Mouse (Mus musculus) MEL (cell line): ENCODE data around the gene Rcan2. TPM values are rescaled to one million over a fixed set of nuclear protein-coding genes. Genes with fewer than 3 reads are reported as not detected.

Experiments used
- DNase-seq: peaks from one replicate; pipeline ENCODE4 v3.0.0; 2011; ENCODE audit warnings: low read depth, low spot score
- H3K27ac ChIP-seq: 2 replicates; pipeline ENCODE4 v1.5.1; 2012; ENCODE audit warnings: low read depth, mild to moderate bottlenecking, control low read depth, low read length, moderate library complexity; ENCODE audit not compliant: control insufficient read depth
- H3K27me3 ChIP-seq, 2 experiments: fragments of 150-350 bp in 1 of 2; sonication (generic) in 1 of 2; 2 replicates each; pipeline ENCODE4 v1.6.1; 2012; ENCODE audit warnings: low read length in 2 of 2, mild to moderate bottlenecking in 2 of 2, improper control_type of control experiment in 1 of 2, moderate library complexity in 1 of 2; ENCODE audit not compliant: insufficient read depth in 2 of 2, control insufficient read depth in 1 of 2
- H3K36me3 ChIP-seq, 2 experiments: 2 replicates each; pipeline ENCODE4 v1.6.1; 2012 to 2014; ENCODE audit warnings: low read length in 2 of 2, improper control_type of control experiment in 1 of 2, inconsistent platforms in 1 of 2, mild to moderate bottlenecking in 1 of 2; ENCODE audit not compliant: insufficient read depth in 2 of 2, control insufficient read depth in 1 of 2
- H3K4me1 ChIP-seq, 2 experiments: fragments of 150-350 bp in 1 of 2; sonication (generic) in 1 of 2; 2 replicates each; pipeline ENCODE4 v1.6.1; 2012; ENCODE audit warnings: low read length in 2 of 2, improper control_type of control experiment in 1 of 2, mild to moderate bottlenecking in 1 of 2; ENCODE audit not compliant: insufficient read depth in 2 of 2, control insufficient read depth in 1 of 2
- H3K4me3 ChIP-seq, 2 experiments: fragments of 150-350 bp in 1 of 2; sonication (generic) in 1 of 2; 2 replicates each; pipeline ENCODE4 v1.5.1; 2012; ENCODE audit warnings: low read depth in 2 of 2, low read length in 2 of 2, mild to moderate bottlenecking in 2 of 2, moderate library complexity in 2 of 2, control low read depth in 1 of 2, improper control_type of control experiment in 1 of 2; ENCODE audit not compliant: control insufficient read depth in 1 of 2, insufficient read depth in 1 of 2
- H3K79me2 ChIP-seq: 2 replicates; pipeline ENCODE4 v1.6.1; 2012; ENCODE audit warnings: mild to moderate bottlenecking, low read length, moderate library complexity; ENCODE audit not compliant: control insufficient read depth, poor library complexity, insufficient read depth
- H3K9ac ChIP-seq: 2 replicates; pipeline ENCODE4 v1.6.1; 2012; ENCODE audit warnings: low read depth, mild to moderate bottlenecking, control low read depth, low read length, moderate library complexity; ENCODE audit not compliant: control insufficient read depth, poor library complexity, severe bottlenecking
- H3K9me3 ChIP-seq: fragments of 150-350 bp; sonication (generic); replicated peaks from 2 replicates; pipeline ENCODE4 v1.6.1; 2012; ENCODE audit warnings: mild to moderate bottlenecking, low read length, improper control_type of control experiment, moderate library complexity; ENCODE audit not compliant: insufficient read depth
- CHD1 ChIP-seq: IDR thresholded peaks from 2 replicates; pipeline ENCODE4 v1.6.1; 2012; ENCODE audit warnings: low read depth, mild to moderate bottlenecking, inconsistent platforms, low read length, improper control_type of control experiment
- CHD2 ChIP-seq: IDR thresholded peaks from 2 replicates; pipeline ENCODE4 v1.6.1; 2011; ENCODE audit warnings: low read length, improper control_type of control experiment
- CTCF ChIP-seq, 3 experiments: IDR thresholded peaks in 2 of 3; conservative IDR thresholded peaks in 1 of 3; 2 replicates each; pipeline ENCODE4 v1.5.1; 2011 to 2012; ENCODE audit warnings: low read length in 3 of 3, low read depth in 2 of 3, mild to moderate bottlenecking in 2 of 3, improper control_type of control experiment in 1 of 3, inconsistent platforms in 1 of 3, mixed read lengths in 1 of 3, moderate library complexity in 1 of 3; ENCODE audit not compliant: control insufficient read depth in 1 of 3, insufficient read depth in 1 of 3, poor library complexity in 1 of 3, severe bottlenecking in 1 of 3
- ELF1 ChIP-seq: IDR thresholded peaks from 2 replicates; pipeline ENCODE4 v1.6.1; 2014; ENCODE audit warnings: low read depth, mild to moderate bottlenecking, inconsistent platforms, low read length, improper control_type of control experiment, moderate library complexity
- EP300 ChIP-seq, 2 experiments: IDR thresholded peaks; 2 replicates each; pipeline ENCODE4 v1.6.1; 2011; ENCODE audit warnings: improper control_type of control experiment in 2 of 2, low read length in 2 of 2, low read depth in 1 of 2, mild to moderate bottlenecking in 1 of 2
- ETS1 ChIP-seq: IDR thresholded peaks from 2 replicates; pipeline ENCODE4 v1.6.1; 2012; ENCODE audit warnings: low read depth, mild to moderate bottlenecking, inconsistent platforms, low read length, improper control_type of control experiment, moderate library complexity
- JUND ChIP-seq: IDR thresholded peaks from 2 replicates; pipeline ENCODE4 v1.6.1; 2011; ENCODE audit warnings: low read depth, mild to moderate bottlenecking, improper control_type of control experiment, low read length
- KAT2A ChIP-seq: conservative IDR thresholded peaks from 2 replicates; pipeline ENCODE4 v1.6.1; 2012; ENCODE audit warnings: low read depth, low read length, improper control_type of control experiment, inconsistent platforms
- MAX ChIP-seq: IDR thresholded peaks from 2 replicates; pipeline ENCODE4 v1.6.1; 2011; ENCODE audit warnings: low read length, improper control_type of control experiment
- MEF2A ChIP-seq: IDR thresholded peaks from 2 replicates; pipeline ENCODE4 v1.6.1; 2014; ENCODE audit warnings: low read depth, mild to moderate bottlenecking, inconsistent platforms, low read length, improper control_type of control experiment; ENCODE audit not compliant: poor library complexity, insufficient replicate concordance, severe bottlenecking; ENCODE audit errors: extremely low read depth
- MXI1 ChIP-seq: IDR thresholded peaks from 2 replicates; pipeline ENCODE4 v1.6.1; 2011; ENCODE audit warnings: mild to moderate bottlenecking, low read depth, low read length, improper control_type of control experiment
- MYB ChIP-seq: IDR thresholded peaks from 2 replicates; pipeline ENCODE4 v1.6.1; 2011; ENCODE audit warnings: mild to moderate bottlenecking, low read depth, low read length, improper control_type of control experiment
- MYC ChIP-seq: IDR thresholded peaks from 2 replicates; pipeline ENCODE4 v1.6.1; 2011; ENCODE audit warnings: low read depth, mild to moderate bottlenecking, low read length, improper control_type of control experiment, moderate library complexity
- NELFE ChIP-seq: IDR thresholded peaks from 2 replicates; pipeline ENCODE4 v1.6.1; 2011; ENCODE audit warnings: low read depth, low read length, improper control_type of control experiment
- NRF1 ChIP-seq: IDR thresholded peaks from 2 replicates; pipeline ENCODE4 v1.6.1; 2014; ENCODE audit warnings: low read depth, mild to moderate bottlenecking, inconsistent platforms, low read length, improper control_type of control experiment, moderate library complexity; ENCODE audit not compliant: poor library complexity, insufficient read depth, severe bottlenecking
- POLR2A ChIP-seq, 2 experiments: IDR thresholded peaks; 2 replicates each; pipeline ENCODE4 v1.6.1; 2011 to 2012; ENCODE audit warnings: low read length in 2 of 2, mild to moderate bottlenecking in 2 of 2, control low read depth in 1 of 2, improper control_type of control experiment in 1 of 2, low read depth in 1 of 2, moderate library complexity in 1 of 2; ENCODE audit not compliant: control insufficient read depth in 1 of 2, insufficient read depth in 1 of 2, poor library complexity in 1 of 2
- POLR2AphosphoS2 ChIP-seq: IDR thresholded peaks from 2 replicates; pipeline ENCODE4 v1.6.1; 2011; ENCODE audit warnings: low read length, improper control_type of control experiment
- RAD21 ChIP-seq: IDR thresholded peaks from 2 replicates; pipeline ENCODE4 v1.6.1; 2011; ENCODE audit warnings: mild to moderate bottlenecking, low read depth, low read length, improper control_type of control experiment
- RCOR1 ChIP-seq: IDR thresholded peaks from 2 replicates; pipeline ENCODE4 v1.6.1; 2012; ENCODE audit warnings: low read depth, mild to moderate bottlenecking, inconsistent platforms, low read length, improper control_type of control experiment
- SIN3A ChIP-seq: IDR thresholded peaks from 2 replicates; pipeline ENCODE4 v1.6.1; 2012; ENCODE audit warnings: low read length, improper control_type of control experiment, inconsistent platforms
- TAL1 ChIP-seq: IDR thresholded peaks from 2 replicates; pipeline ENCODE4 v1.6.1; 2012; ENCODE audit warnings: mild to moderate bottlenecking, inconsistent platforms, low read length, moderate library complexity, mixed read lengths
- TCF12 ChIP-seq: IDR thresholded peaks from 2 replicates; pipeline ENCODE4 v1.6.1; 2014; ENCODE audit warnings: low read depth, mild to moderate bottlenecking, inconsistent platforms, low read length, improper control_type of control experiment, moderate library complexity
- UBTF ChIP-seq: IDR thresholded peaks from 2 replicates; pipeline ENCODE4 v1.6.1; 2012; ENCODE audit warnings: low read depth, mild to moderate bottlenecking, inconsistent platforms, low read length, improper control_type of control experiment, moderate library complexity, borderline replicate concordance; ENCODE audit not compliant: insufficient read depth
- USF1 ChIP-seq: IDR thresholded peaks from 2 replicates; pipeline ENCODE4 v1.6.1; 2014; ENCODE audit warnings: low read depth, mild to moderate bottlenecking, inconsistent platforms, low read length, improper control_type of control experiment, moderate library complexity
- USF2 ChIP-seq, 2 experiments: IDR thresholded peaks; 2 replicates each; pipeline ENCODE4 v1.6.1; 2011 to 2012; ENCODE audit warnings: improper control_type of control experiment in 2 of 2, low read length in 2 of 2, borderline replicate concordance in 1 of 2, inconsistent platforms in 1 of 2, low read depth in 1 of 2, mild to moderate bottlenecking in 1 of 2; ENCODE audit not compliant: insufficient read depth in 1 of 2
- ZC3H11A ChIP-seq: IDR thresholded peaks from 2 replicates; pipeline ENCODE4 v1.6.1; 2012; ENCODE audit warnings: low read depth, mild to moderate bottlenecking, inconsistent platforms, low read length, improper control_type of control experiment
- ZKSCAN1 ChIP-seq: IDR thresholded peaks from 2 replicates; pipeline ENCODE4 v1.6.1; 2012; ENCODE audit warnings: low read depth, mild to moderate bottlenecking, inconsistent platforms, low read length, improper control_type of control experiment, moderate library complexity
- ZMIZ1 ChIP-seq: IDR thresholded peaks from 2 replicates; pipeline ENCODE4 v1.6.1; 2012; ENCODE audit warnings: low read depth, mild to moderate bottlenecking, inconsistent platforms, low read length, improper control_type of control experiment, moderate library complexity
- ZNF384 ChIP-seq: IDR thresholded peaks from 2 replicates; pipeline ENCODE4 v1.6.1; 2012; ENCODE audit warnings: low read depth, mild to moderate bottlenecking, inconsistent platforms, low read length, improper control_type of control experiment
- polyA plus RNA-seq, 2 experiments: library from polyadenylated mRNA; stranded (reverse) in 1 of 2; unstranded in 1 of 2; fragments of >175 nt in 1 of 2; fragments of >200 nt in 1 of 2; gene quantifications; 2 replicates each; pipeline versions ENCODE4 v1.2.1 to v1.2.4; 2012; ENCODE audit warnings: low replicate concordance in 2 of 2, low read depth in 1 of 2; ENCODE audit not compliant: insufficient read length in 2 of 2, insufficient read depth in 1 of 2, missing spikeins in 1 of 2
- total RNA-seq: library from RNA; depleted of rRNA; stranded (reverse); fragments of 300-350 nt; gene quantifications from 2 replicates; pipeline ENCODE4 v1.2.3, GENCODE M21; 2012

Rcan2 gene
- total and polyA plus RNA-seq, 3 experiments, result 0.52 TPM; not detected in 2

- H3K9me3 ChIP-seq, result no peaks in the 10 kb centered on the region
- H3K27ac ChIP-seq, result no peak overlapping the region
- H3K9ac ChIP-seq, result no peak overlapping the region
- H3K4me1 ChIP-seq, result no peaks in the 10 kb centered on the region
- no peaks in the 10 kb centered on the region; the same call in 1 of the 2 replicates for H3K79me2 ChIP-seq
- H3K4me3 ChIP-seq, result no peak overlapping the region
- H3K27me3 ChIP-seq, result no peaks in the 10 kb centered on the region
- H3K36me3 ChIP-seq, result no peaks in the 10 kb centered on the region
- TF ChIP-seq ZKSCAN1 (no peak), MEF2A (no peak), EP300 (IDR thresholded peaks at IDR 0.05; ENCODE audit: low read depth in 1 of 2, low read length in 2 of 2) (no peak), USF1 (no peak), ETS1 (no peak), NRF1 (no peak), TAL1 (no peak), KAT2A (no peak), ZNF384 (no peak), TCF12 (no peak), SIN3A (no peak), JUND (no peak), RCOR1 (no peak), ELF1 (no peak)
- DNase-seq, result no peak
Observed at GRCm38 (mm10) chr17:43754687-43755086, 46.5 kb upstream of the Rcan2 start.

- TF ChIP-seq MXI1, result no peak
- no peak for TF ChIP-seq NRF1
- no peak for TF ChIP-seq CHD1
- no peak for TF ChIP-seq RAD21
- TF ChIP-seq CTCF (IDR thresholded peaks at IDR 0.05 in 2 of 3, conservative IDR thresholded peaks at IDR 0.05 in 1 of 3; ENCODE audit: control insufficient read depth in 1 of 3, insufficient read depth in 1 of 3, low read depth in 2 of 3, low read length in 3 of 3, poor library complexity in 1 of 3, severe bottlenecking in 1 of 3), result no peak
- no peak for TF ChIP-seq USF2 (IDR thresholded peaks at IDR 0.05; ENCODE audit: borderline replicate concordance in 1 of 2, insufficient read depth in 1 of 2, low read depth in 1 of 2, low read length in 2 of 2)
- no peak for TF ChIP-seq UBTF
- TF ChIP-seq MYB, result no peak
- no peak for TF ChIP-seq ETS1
- TF ChIP-seq MYC, result no peak
- no peak for TF ChIP-seq NELFE
- no peak for TF ChIP-seq ZMIZ1
- no peak for TF ChIP-seq POLR2AphosphoS2
- TF ChIP-seq POLR2A (IDR thresholded peaks at IDR 0.05; ENCODE audit: control insufficient read depth in 1 of 2, insufficient read depth in 1 of 2, low read depth in 1 of 2, low read length in 2 of 2, poor library complexity in 1 of 2), result no peak
- no peak for TF ChIP-seq ZC3H11A
- no peak for TF ChIP-seq TAL1
- no peak for TF ChIP-seq JUND
- TF ChIP-seq MAX, result no peak
- no peak for TF ChIP-seq CHD2
- H3K4me1 ChIP-seq, result no peaks in the 10 kb centered on the region
- no peak for DNase-seq
- H3K9me3 ChIP-seq, result no peaks in the 10 kb centered on the region
- H3K4me3 ChIP-seq, result no peak overlapping the region
- no peaks in the 10 kb centered on the region for H3K36me3 ChIP-seq
- H3K27ac ChIP-seq, result no peak overlapping the region
- no peak overlapping the region for H3K9ac ChIP-seq
- H3K79me2 ChIP-seq, result no peaks in the 10 kb centered on the region
- no peaks in the 10 kb centered on the region for H3K27me3 ChIP-seq
Observed at GRCm38 (mm10) chr17:43758607-43759259, 42.4 kb upstream of the Rcan2 start.
